In the genomic region with DNA sequence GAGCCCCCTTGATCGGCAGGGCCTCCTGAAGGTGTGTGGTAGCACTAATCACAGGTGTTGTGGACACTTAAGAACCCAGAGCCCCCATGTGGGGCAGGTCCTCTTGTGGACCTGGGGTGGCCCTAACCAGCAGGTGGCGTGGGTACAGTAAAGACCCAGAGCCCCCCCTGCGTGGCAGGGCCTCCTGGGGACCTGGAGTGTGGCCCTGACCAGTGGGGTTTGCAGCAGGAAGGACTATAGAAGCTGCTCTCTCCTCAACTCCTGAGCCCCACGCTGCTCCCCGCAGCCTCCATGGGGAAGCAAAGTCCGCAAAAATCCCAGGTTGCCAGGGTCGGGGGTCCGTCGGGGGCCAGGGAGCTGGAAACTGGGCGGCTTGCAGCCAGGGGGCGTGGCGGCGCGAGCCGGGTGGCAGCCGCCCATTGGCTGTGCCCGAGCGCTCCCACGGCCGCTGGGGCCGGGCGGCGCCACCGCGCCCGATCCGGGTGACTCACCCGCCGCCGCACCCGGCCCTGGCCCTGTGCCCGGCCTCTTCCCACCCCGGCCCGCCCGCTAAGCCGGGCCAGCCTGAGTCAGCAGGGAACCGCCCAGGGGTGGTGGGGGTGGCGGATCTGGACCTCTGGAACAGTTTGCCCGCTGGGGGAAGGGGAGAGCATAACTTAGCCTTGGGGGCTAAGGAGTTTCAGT, we compare ENCODE assay signal across 8 mouse cellular contexts. TPM values are rescaled to one million over a fixed set of nuclear protein-coding genes. Genes with fewer than 3 reads are reported as not detected.
DNase-seq lines count a peak whose midpoint lies in the region; ATAC-seq lines count a peak whose summit lies in the region.

No protein-coding gene starts in this region.

- peak overlapping the region; percentile 34 for H3K4me3 ChIP-seq in hindbrain, embryonic 14.5 days (replicated peaks; ENCODE audit: low read length)

- H3K27me3 ChIP-seq in hindbrain, embryonic 14.5 days (ENCODE audit: control insufficient read depth, insufficient read depth, low read length), result no peaks in the 10 kb centered on the region

- no peak overlapping the region; the same call in 1 of the 2 replicates for H3K27ac ChIP-seq in hindbrain, embryonic 14.5 days

- WGBS in hindbrain, embryonic 14.5 days, result 6% methylated on average over 20 of the region's 39 CpGs

- DNase-seq in NIH3T3 (ENCODE audit: low read depth), result peak; percentile 99
- peak; percentile 63 to 83 for DNase-seq in cerebellum, postnatal 25 days
- DNase-seq in frontal cortex, postnatal 36 days (ENCODE audit: low spot score in 2 of 2), result peak; percentile 76 to 78
- DNase-seq in hindbrain, embryonic 14.5 days (ENCODE audit: low spot score), result peak; percentile 69
- DNase-seq in layer of hippocampus, postnatal 36 days, result peak; percentile 72 to 76
- peak; percentile 93 for DNase-seq in lung, postnatal 25 days (ENCODE audit: low spot score)
- peak; percentile 80 for DNase-seq in retina, embryonic 14.5 days (ENCODE audit: low spot score)
- peak; percentile 61 for DNase-seq in thymus, postnatal 4 days

- H3K4me2 ChIP-seq in hindbrain, embryonic 14.5 days (replicated peaks), result peak overlapping the region; percentile 81

- H3K4me1 ChIP-seq in hindbrain, embryonic 14.5 days (replicated peaks; ENCODE audit: control insufficient read depth, insufficient read depth, low read length), result peaks cover 11% of the 10 kb centered on the region

- no peaks in the 10 kb centered on the region for H3K9me3 ChIP-seq in hindbrain, embryonic 14.5 days (ENCODE audit: control insufficient read depth, low read length)

- peak overlapping the region; percentile 55 for H3K9ac ChIP-seq in hindbrain, embryonic 14.5 days

- ATAC-seq in hindbrain, embryonic 14.5 days (ENCODE audit: low FRiP score), result peak; percentile 76

- no peaks in the 10 kb centered on the region for H3K36me3 ChIP-seq in hindbrain, embryonic 14.5 days (replicated peaks; ENCODE audit: control insufficient read depth, insufficient read depth)

RNA-seq across cellular contexts. Expression of a gene that starts 23.1 kb away (rescaled TPM):
- polyA plus RNA-seq in hindbrain, embryonic 14.5 days (2014; fragmentation: Nextera tagmentation; extraction: Ambion mirVana), result 0.07 TPM in 1 of 2 replicates, not detected in the other
- not detected for total RNA-seq in layer of hippocampus, postnatal 36 days (2021)

RNA-seq across cellular contexts. Expression of a gene that starts 27.1 kb away (rescaled TPM):
- polyA plus RNA-seq in hindbrain, embryonic 14.5 days (2014; fragmentation: Nextera tagmentation; extraction: Ambion mirVana), result 4.1 and 6.8 TPM in 2 replicates
- under 1 TPM in 1 of 2 experiments, not detected in 1; 0.18 TPM for total RNA-seq in layer of hippocampus, postnatal 36 days (2021)

RNA-seq across cellular contexts. Expression of a gene that starts 37.1 kb away (rescaled TPM):
- polyA plus RNA-seq in hindbrain, embryonic 14.5 days (2014; fragmentation: Nextera tagmentation; extraction: Ambion mirVana), result 0.29 TPM in 1 of 2 replicates, not detected in the other
- not detected for total RNA-seq in layer of hippocampus, postnatal 36 days (2021)

RNA-seq across cellular contexts. Expression of a gene that starts 50.8 kb away (rescaled TPM):
- polyA plus RNA-seq in hindbrain, embryonic 14.5 days (2014; fragmentation: Nextera tagmentation; extraction: Ambion mirVana), result 8.6 and 15.7 TPM in 2 replicates
- total RNA-seq in layer of hippocampus, postnatal 36 days (2021), result under 1 TPM in 1 of 2 experiments, not detected in 1; 0.71 TPM

RNA-seq across cellular contexts. Expression of a gene that starts 52.6 kb away (rescaled TPM):
- polyA plus RNA-seq in hindbrain, embryonic 14.5 days (2014; fragmentation: Nextera tagmentation; extraction: Ambion mirVana), result not detected in 2 replicates
- total RNA-seq in layer of hippocampus, postnatal 36 days (2021), result not detected
